Mouse (Mus musculus) neutrophil, adult 65 days (primary cell): Measurements from ENCODE around the gene Anxa6. TPM values are rescaled to one million over a fixed set of nuclear protein-coding genes. Genes with fewer than 3 reads are reported as not detected.

Experiments used
- total RNA-seq: library from RNA; stranded (reverse); gene quantifications from 2 replicates; pipeline ENCODE4 v1.2.4, GENCODE M21; 2023

The Anxa6 gene
- 90.1 and 100 TPM in 2 replicates for total RNA-seq

DNA sequence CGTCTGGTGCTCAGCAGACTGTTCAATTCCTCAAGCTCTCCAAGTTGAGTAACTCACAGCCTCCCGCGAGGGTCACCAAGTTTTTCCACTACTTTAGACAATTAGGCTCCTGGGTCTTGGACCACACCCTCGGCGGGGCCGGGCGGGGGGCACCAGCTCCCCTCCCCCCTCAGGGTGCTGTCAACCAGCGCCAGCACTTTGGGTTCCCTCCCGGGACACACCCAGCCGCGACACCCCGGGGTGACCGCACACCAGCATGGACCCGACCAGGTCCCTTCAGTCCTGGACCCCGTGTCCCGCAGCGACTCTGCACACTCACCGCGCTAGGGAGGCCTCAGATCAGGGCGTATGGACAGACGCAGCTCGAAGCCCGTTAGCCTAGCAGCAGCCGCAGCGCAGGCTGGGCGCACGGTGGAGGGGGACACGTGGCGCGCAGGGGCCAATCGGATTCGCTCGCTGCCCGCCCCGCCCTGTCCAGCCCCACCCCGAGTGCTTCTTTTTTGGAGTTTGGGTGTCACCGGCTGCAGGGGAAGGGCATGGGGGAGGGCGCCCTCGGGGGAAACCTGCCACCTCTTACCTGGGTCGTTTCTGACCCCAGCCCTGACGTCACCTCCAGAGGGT lies at the start of gene Anxa6:
Anxa6 (minus strand) TSS at position 406 of the 621 bp plus-strand sequence.

DNA sequence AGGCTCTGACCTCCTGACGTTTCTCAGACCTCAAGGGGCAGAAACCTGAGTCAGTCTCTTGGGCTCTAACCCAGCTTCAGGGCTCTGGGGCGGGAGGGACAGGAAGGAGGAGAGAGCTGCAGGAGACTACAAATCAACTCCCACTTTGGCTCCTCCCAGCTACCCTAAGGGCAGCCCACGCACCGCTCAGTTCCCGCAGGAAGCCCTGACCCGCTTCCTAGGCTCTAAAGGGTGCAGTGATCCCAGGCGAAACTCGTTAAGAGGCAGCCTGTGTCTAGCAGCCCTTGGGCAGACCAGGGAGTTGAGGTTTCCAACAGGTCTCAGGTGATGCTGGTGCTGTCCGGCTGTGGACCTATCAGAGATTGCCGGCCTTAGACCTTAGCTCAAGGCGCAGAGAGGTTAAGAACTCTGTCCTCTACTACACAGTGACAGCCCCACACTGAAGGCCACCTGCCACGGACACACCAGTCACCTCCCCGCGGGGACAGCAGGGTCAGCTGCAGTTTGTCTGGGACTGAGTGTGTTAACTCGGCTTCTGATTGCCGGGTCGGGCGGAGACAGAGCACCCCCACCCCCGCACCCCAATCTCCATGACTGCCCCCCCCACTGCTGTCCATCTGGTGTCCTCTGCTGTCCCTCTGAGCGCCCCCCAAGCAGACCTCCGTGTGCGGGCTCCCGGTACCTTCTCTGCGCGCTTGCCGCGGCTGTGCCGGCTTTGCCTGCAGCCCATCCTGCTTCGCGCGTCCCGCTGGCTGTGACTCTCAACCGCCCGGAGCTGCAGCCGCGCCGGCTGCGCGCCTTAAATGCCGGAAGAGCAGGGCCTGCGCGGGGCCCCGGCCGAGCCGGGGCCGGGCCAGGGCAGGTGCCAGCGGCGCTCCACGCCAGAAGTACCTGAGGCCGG lies 44.3 kb upstream of the Anxa6 start, which contains the start of gene Ccdc69:
Ccdc69 (minus strand) TSS at position 801 of the 901 bp plus-strand sequence.

DNA sequence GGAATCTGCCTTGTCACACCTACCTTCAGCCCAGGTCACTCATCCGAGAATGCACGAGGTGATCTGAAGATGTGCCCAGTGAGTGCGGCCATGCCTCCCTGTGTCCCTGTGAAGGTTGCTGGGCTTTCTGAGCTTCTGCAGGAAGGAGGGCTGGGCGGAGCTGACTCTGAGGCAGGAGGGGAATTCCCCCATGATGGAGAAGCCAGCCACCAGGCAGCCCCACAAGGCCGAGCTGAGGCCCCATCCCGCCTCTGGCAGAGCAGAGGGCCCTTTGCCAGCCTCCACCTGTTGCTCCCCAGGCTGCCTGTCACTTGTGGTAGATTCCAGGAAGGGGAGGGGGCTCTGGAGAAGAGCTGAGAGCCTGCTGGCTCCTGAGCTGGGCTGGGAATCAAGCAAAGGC lies 70.4 kb downstream of the Anxa6 start, which contains the start of gene Tnip1:
Tnip1 (minus strand) TSS at position 108 of the 400 bp plus-strand sequence.

Other genes starting within 250 kb of the Anxa6 start
- 52.5 and 67.1 TPM in 2 replicates for gene Cdc42se2, start 245.8 kb downstream of the Anxa6 start, total RNA-seq
- gene Lyrm7, start 172.5 kb downstream of the Anxa6 start, total RNA-seq, result 0.69 and 2.5 TPM in 2 replicates
- 86.5 and 92.4 TPM in 2 replicates for gene Hint1, start 167.1 kb downstream of the Anxa6 start, total RNA-seq
- gene Gpx3, start 131.0 kb downstream of the Anxa6 start, total RNA-seq, result 6.3 and 7.1 TPM in 2 replicates
- 88.5 and 116 TPM in 2 replicates for gene Tnip1, start 70.5 kb downstream of the Anxa6 start, total RNA-seq
- 3.9 and 6.2 TPM in 2 replicates for gene Ccdc69, start 44.7 kb upstream of the Anxa6 start, total RNA-seq
- 94.1 and 101 TPM in 2 replicates for gene Gm2a, start 64.7 kb upstream of the Anxa6 start, total RNA-seq
- gene Slc36a3, start 118.3 kb upstream of the Anxa6 start, total RNA-seq, result 0.36 TPM in 1 of 2 replicates, not detected in the other
- gene Slc36a2, start 151.6 kb upstream of the Anxa6 start, total RNA-seq, result 2.4 TPM in 2 replicates
- 29.2 and 35.1 TPM in 2 replicates for gene Slc36a1, start 170.9 kb upstream of the Anxa6 start, total RNA-seq